Mouse (Mus musculus): ENCODE results near the gene Mapkapk3. TPM values are rescaled to one million over a fixed set of nuclear protein-coding genes. Genes with fewer than 3 reads are reported as not detected.
A peak's percentile ranks its signal among the peaks of the same experiment; 100 is the strongest.

Mapkapk3 gene
- total and polyA plus RNA-seq, 2 experiments, result 1.8 to 6.0 TPM

DNA sequence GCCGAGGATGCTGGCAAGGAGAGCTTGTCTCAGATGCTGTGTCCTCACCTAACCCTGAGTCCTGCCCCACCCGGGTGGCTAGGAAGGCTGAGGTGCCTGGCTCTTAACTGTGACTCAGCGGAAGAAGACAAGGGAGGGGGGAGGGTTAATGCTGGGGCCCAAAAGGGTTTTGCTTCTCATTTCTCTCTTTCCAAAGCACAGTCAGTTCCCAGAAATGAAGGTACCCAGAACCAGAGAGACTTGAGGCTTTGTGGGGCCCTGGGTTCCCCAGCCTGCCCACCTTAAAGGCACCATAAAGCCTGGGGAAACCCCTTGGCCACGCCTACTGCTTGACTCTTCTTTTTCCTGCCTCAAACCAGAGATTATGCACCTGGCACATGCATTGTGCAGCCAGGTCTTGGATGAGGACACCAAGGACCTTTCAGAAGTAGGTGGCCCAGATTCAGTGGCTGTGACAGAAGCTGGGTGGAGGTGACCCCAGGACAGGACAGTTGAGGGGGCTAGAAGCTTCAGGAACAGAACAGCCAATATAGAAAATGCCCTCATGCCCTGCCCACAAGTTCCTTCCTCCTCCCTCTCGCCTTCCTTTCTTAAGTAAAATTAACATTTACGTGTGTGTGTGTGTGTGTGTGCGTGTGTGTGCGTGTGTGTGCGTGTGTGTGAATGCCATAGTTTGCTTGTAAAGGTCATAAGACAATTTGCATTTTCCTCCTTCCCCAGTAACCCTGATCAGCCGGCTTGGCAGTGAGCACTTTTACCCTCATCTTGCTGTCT, 23.3 kb upstream of the Mapkapk3 start:
- no peak overlapping the region for H3K27ac ChIP-seq (replicated peaks; ENCODE audit: insufficient read depth, low read depth, low read length)
- no peak for DNase-seq (ENCODE audit: extremely low read depth, low read depth, low spot score)
- no peak overlapping the region for H3K4me3 ChIP-seq (ENCODE audit: insufficient read depth, low read depth, low read length)
- H3K4me1 ChIP-seq (ENCODE audit: control insufficient read depth, insufficient read depth, low read length), result peaks cover 18% of the 10 kb centered on the region
- no peak for TF ChIP-seq POLR2A (IDR thresholded peaks at IDR 0.05; ENCODE audit: extremely low read depth, insufficient read depth, low read length)
- TF ChIP-seq CTCF (IDR thresholded peaks at IDR 0.05; ENCODE audit: low read depth, low read length), result no peak
- H3K27me3 ChIP-seq (ENCODE audit: control insufficient read depth, insufficient read depth, low read length), result no peaks in the 10 kb centered on the region
- H3K36me3 ChIP-seq (ENCODE audit: control insufficient read depth, insufficient read depth, low read length), result no peaks in the 10 kb centered on the region
- H3K79me2 ChIP-seq (ENCODE audit: control insufficient read depth, insufficient read depth, low read length), result no peaks in the 10 kb centered on the region
- H3K9ac ChIP-seq (ENCODE audit: low read depth, low read length), result no peak overlapping the region
- WGBS, result 76% methylated on average over 10 of the region's 10 CpGs

DNA sequence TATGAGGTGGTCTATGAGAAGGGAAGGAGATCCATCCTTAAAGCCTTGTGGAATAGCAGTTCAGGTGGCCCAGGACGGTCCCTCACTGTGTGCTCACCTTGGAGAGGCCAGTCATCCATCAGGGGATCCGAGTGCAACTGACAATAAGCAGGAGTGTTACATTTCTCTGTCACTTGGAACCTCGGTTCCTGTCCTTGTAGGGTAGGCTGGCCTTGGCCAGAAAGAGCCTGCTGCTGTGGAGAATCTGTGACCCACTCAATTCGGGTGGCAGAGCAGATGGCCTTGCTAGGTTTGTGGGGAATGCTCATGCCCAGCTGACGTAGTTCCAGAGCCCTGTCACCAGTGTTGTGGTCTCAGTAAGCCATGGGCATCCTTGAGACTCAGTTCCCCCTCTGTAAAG, 19.9 kb upstream of the Mapkapk3 start:
- no peak for DNase-seq (ENCODE audit: extremely low read depth, low read depth, low spot score)
- H3K9ac ChIP-seq (ENCODE audit: low read depth, low read length), result no peak overlapping the region
- H3K4me1 ChIP-seq (ENCODE audit: control insufficient read depth, insufficient read depth, low read length), result peaks cover 38% of the 10 kb centered on the region
- no peak overlapping the region for H3K4me3 ChIP-seq (ENCODE audit: insufficient read depth, low read depth, low read length)
- no peaks in the 10 kb centered on the region for H3K79me2 ChIP-seq (ENCODE audit: control insufficient read depth, insufficient read depth, low read length)
- H3K27me3 ChIP-seq (ENCODE audit: control insufficient read depth, insufficient read depth, low read length), result no peaks in the 10 kb centered on the region
- no peaks in the 10 kb centered on the region for H3K36me3 ChIP-seq (ENCODE audit: control insufficient read depth, insufficient read depth, low read length)
- TF ChIP-seq CTCF (IDR thresholded peaks at IDR 0.05; ENCODE audit: low read depth, low read length) (no peak), POLR2A (IDR thresholded peaks at IDR 0.05; ENCODE audit: extremely low read depth, insufficient read depth, low read length) (no peak)
- no peak overlapping the region for H3K27ac ChIP-seq (replicated peaks; ENCODE audit: insufficient read depth, low read depth, low read length)
- WGBS, result 79% methylated on average over 5 of the region's 5 CpGs

DNA sequence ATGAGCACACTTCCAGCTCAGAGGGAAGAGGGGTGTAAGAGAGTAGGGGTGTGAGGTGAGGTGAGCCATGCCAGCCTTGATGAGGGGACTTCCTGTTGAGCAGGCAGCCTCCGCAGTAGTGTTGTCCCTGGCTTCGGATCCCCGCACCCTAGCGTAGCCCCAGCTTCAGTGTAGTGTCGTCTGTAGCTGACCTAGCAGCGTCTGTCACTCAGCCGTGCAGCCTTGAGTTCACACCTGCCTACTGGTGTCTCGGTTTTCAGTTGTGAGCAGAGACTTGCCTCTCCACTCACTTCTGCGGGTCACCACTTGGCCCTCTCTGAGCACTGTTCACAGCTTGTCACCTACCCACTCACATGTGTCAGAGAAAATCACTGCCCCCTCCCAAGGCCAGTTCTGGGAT, 19.5 kb upstream of the Mapkapk3 start:
- Histone ChIP-seq H3K4me1 (ENCODE audit: control insufficient read depth, insufficient read depth, low read length) (peaks cover 42% of the 10 kb centered on the region), H3K27me3 (ENCODE audit: control insufficient read depth, insufficient read depth, low read length) (no peaks in the 10 kb centered on the region), H3K9ac (ENCODE audit: low read depth, low read length) (no peak overlapping the region), H3K4me3 (ENCODE audit: insufficient read depth, low read depth, low read length) (no peak overlapping the region), H3K36me3 (ENCODE audit: control insufficient read depth, insufficient read depth, low read length) (no peaks in the 10 kb centered on the region), H3K27ac (replicated peaks; ENCODE audit: insufficient read depth, low read depth, low read length) (no peak overlapping the region), H3K79me2 (ENCODE audit: control insufficient read depth, insufficient read depth, low read length) (no peaks in the 10 kb centered on the region)
- DNase-seq (ENCODE audit: extremely low read depth, low read depth, low spot score), result no peak
- WGBS, result 81% methylated on average over 9 of the region's 9 CpGs
- TF ChIP-seq POLR2A (IDR thresholded peaks at IDR 0.05; ENCODE audit: extremely low read depth, insufficient read depth, low read length) (no peak), CTCF (IDR thresholded peaks at IDR 0.05; ENCODE audit: low read depth, low read length) (no peak)

DNA sequence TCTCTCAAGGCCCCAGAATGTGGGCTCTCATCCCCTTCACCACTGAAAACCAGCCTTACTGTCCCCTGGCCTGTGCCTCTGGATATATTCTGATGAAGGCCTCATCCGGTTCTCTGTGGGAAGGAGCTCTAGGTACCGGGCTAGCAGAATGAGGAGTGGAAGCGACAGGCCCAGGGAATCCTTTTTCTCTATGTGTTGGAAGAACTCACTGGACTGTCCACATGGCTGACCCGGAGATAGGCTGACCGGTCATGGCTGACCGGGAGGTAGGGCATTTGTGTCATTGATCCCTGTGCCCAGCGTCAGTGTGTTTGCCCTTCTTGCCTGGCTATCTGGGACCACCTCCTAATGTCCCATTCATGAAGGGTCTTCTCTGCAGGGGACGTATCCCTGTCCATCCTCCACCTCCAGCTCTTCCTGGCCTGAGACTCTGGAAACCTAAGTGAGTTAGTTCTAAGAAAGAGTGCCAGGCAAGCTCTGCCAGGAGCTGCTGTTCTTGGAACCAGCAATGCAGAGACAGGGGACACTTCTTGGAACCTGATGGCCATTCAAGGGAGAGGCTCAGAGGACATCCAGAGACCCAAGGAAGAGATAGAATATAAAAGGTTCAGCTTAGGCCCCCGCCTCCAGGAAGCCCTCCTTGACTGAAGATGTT, 18.8 kb upstream of the Mapkapk3 start:
- peaks cover 49% of the 10 kb centered on the region for H3K4me1 ChIP-seq (ENCODE audit: control insufficient read depth, insufficient read depth, low read length)
- H3K79me2 ChIP-seq (ENCODE audit: control insufficient read depth, insufficient read depth, low read length), result no peaks in the 10 kb centered on the region
- H3K4me3 ChIP-seq (ENCODE audit: insufficient read depth, low read depth, low read length), result no peak overlapping the region
- WGBS, result 38% methylated on average over 9 of the region's 9 CpGs
- H3K27me3 ChIP-seq (ENCODE audit: control insufficient read depth, insufficient read depth, low read length), result no peaks in the 10 kb centered on the region
- peak; percentile 80 for DNase-seq (ENCODE audit: extremely low read depth, low read depth, low spot score)
- TF ChIP-seq CTCF (IDR thresholded peaks at IDR 0.05; ENCODE audit: low read depth, low read length) (no peak), POLR2A (IDR thresholded peaks at IDR 0.05; ENCODE audit: extremely low read depth, insufficient read depth, low read length) (no peak)
- H3K9ac ChIP-seq (ENCODE audit: low read depth, low read length), result peak overlapping the region; percentile 46
- H3K36me3 ChIP-seq (ENCODE audit: control insufficient read depth, insufficient read depth, low read length), result no peaks in the 10 kb centered on the region
- H3K27ac ChIP-seq (replicated peaks; ENCODE audit: insufficient read depth, low read depth, low read length), result peak overlapping the region; percentile 88

DNA sequence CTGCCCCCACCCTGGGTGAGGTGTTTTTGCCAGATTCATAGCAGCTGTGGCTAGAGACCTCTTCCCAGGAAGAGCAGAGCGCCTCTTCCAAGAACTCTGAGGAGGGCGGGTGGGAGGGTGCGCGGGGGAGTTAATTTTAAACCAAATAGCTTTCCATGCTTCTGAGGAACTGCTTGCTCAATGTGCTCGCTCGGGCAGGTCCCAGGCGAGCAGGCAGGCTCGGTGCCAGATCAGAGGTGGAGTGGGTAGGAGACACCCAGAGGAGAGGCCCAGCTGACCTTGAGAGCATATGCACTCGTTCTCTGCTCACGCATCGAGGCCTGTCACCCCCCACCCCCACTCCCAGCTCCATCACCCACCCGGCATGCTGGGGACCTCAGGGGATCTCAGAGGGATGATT, 18.2 kb upstream of the Mapkapk3 start:
- peak overlapping the region; percentile 64 for H3K9ac ChIP-seq (ENCODE audit: low read depth, low read length)
- WGBS, result 28% methylated on average over 12 of the region's 12 CpGs

More for the DNA sequence above, 18.2 kb upstream of the Mapkapk3 start:
- peak; percentile 87 for DNase-seq (ENCODE audit: extremely low read depth, low read depth, low spot score)
- TF ChIP-seq CTCF (IDR thresholded peaks at IDR 0.05; ENCODE audit: low read depth, low read length) (no peak), POLR2A (IDR thresholded peaks at IDR 0.05; ENCODE audit: extremely low read depth, insufficient read depth, low read length) (no peak)
- Histone ChIP-seq H3K27ac (replicated peaks; ENCODE audit: insufficient read depth, low read depth, low read length) (peak overlapping the region; percentile 92), H3K4me3 (ENCODE audit: insufficient read depth, low read depth, low read length) (peak overlapping the region; percentile 11; the same call in 1 of the 2 replicates), H3K27me3 (ENCODE audit: control insufficient read depth, insufficient read depth, low read length) (no peaks in the 10 kb centered on the region), H3K36me3 (ENCODE audit: control insufficient read depth, insufficient read depth, low read length) (no peaks in the 10 kb centered on the region), H3K4me1 (ENCODE audit: control insufficient read depth, insufficient read depth, low read length) (peaks cover 54% of the 10 kb centered on the region), H3K79me2 (ENCODE audit: control insufficient read depth, insufficient read depth, low read length) (no peaks in the 10 kb centered on the region)
